Mouse (Mus musculus) CH12.LX (cell line): ENCODE data around the gene Pde4d. TPM values are rescaled to one million over a fixed set of nuclear protein-coding genes. Genes with fewer than 3 reads are reported as not detected.

ENCODE experiments used
- DNase-seq: peaks from one replicate; pipeline ENCODE4 v3.0.0-alpha.2; 2013; ENCODE audit errors: extremely low read depth
- H3K27ac ChIP-seq: 2 replicates; pipeline ENCODE4 v1.5.1; 2012; ENCODE audit warnings: low read depth, mild to moderate bottlenecking, control low read depth, moderate library complexity; ENCODE audit not compliant: insufficient read depth
- H3K27me3 ChIP-seq: replicated peaks from 2 replicates; pipeline ENCODE3; 2012; ENCODE audit warnings: inconsistent platforms
- H3K36me3 ChIP-seq, 2 experiments: replicated peaks in 1 of 2; 2 replicates each; pipeline versions ENCODE3 to v1.6.1; 2012; ENCODE audit warnings: inconsistent platforms in 1 of 2, low read length in 1 of 2, mild to moderate bottlenecking in 1 of 2, mixed read lengths in 1 of 2, moderate library complexity in 1 of 2; ENCODE audit not compliant: control insufficient read depth in 1 of 2, insufficient read depth in 1 of 2
- H3K4me1 ChIP-seq, 2 experiments: 2 replicates each; pipeline ENCODE4 v1.6.1; 2012; ENCODE audit warnings: inconsistent platforms in 1 of 2, moderate library complexity in 1 of 2; ENCODE audit not compliant: insufficient read depth in 2 of 2, control insufficient read depth in 1 of 2
- H3K4me2 ChIP-seq: 2 replicates; pipeline ENCODE4 v1.6.1; 2012; ENCODE audit warnings: low read depth, mild to moderate bottlenecking, control low read depth; ENCODE audit not compliant: poor library complexity, insufficient read depth, severe bottlenecking
- H3K4me3 ChIP-seq, 3 experiments: fragments of 150-350 bp in 1 of 3; sonication (generic) in 1 of 3; replicated peaks in 1 of 3; 2 replicates each; pipeline versions ENCODE3 to v1.5.1; 2011 to 2012; ENCODE audit warnings: low read depth in 2 of 3, low read length in 2 of 3, mild to moderate bottlenecking in 2 of 3, moderate library complexity in 2 of 3, control low read depth in 1 of 3, improper control_type of control experiment in 1 of 3, inconsistent platforms in 1 of 3, mixed read lengths in 1 of 3; ENCODE audit not compliant: poor library complexity in 1 of 3
- H3K79me2 ChIP-seq: replicated peaks from 2 replicates; pipeline ENCODE4 v1.6.1; 2012; ENCODE audit warnings: mild to moderate bottlenecking, moderate library complexity; ENCODE audit not compliant: control insufficient read depth, poor library complexity, insufficient read depth, severe bottlenecking; ENCODE audit errors: extremely low read depth
- H3K9ac ChIP-seq: 2 replicates; pipeline ENCODE4 v1.6.1; 2012; ENCODE audit warnings: low read depth, mild to moderate bottlenecking, control low read depth, moderate library complexity; ENCODE audit not compliant: insufficient read depth
- H3K9me3 ChIP-seq: replicated peaks from 2 replicates; pipeline ENCODE3; 2012; ENCODE audit warnings: low read length, inconsistent platforms, mixed read lengths
- CHD1 ChIP-seq: IDR thresholded peaks from 2 replicates; pipeline ENCODE4 v1.6.1; 2012; ENCODE audit warnings: low read depth, low read length, improper control_type of control experiment, inconsistent platforms
- CHD2 ChIP-seq: IDR thresholded peaks from 2 replicates; pipeline ENCODE4 v1.6.1; 2011; ENCODE audit warnings: low read length, improper control_type of control experiment
- CTCF ChIP-seq, 2 experiments: IDR thresholded peaks in 1 of 2; conservative IDR thresholded peaks in 1 of 2; 2 replicates each; pipeline ENCODE4 v1.5.1; 2011 to 2012; ENCODE audit warnings: low read depth in 2 of 2, low read length in 2 of 2, improper control_type of control experiment in 1 of 2, inconsistent platforms in 1 of 2, mild to moderate bottlenecking in 1 of 2, moderate library complexity in 1 of 2
- ELF1 ChIP-seq: IDR thresholded peaks from 2 replicates; pipeline ENCODE4 v1.6.1; 2014; ENCODE audit warnings: low read depth, mild to moderate bottlenecking, inconsistent platforms, low read length, improper control_type of control experiment
- EP300 ChIP-seq: IDR thresholded peaks from 2 replicates; pipeline ENCODE4 v1.6.1; 2011; ENCODE audit warnings: low read length, improper control_type of control experiment
- ETS1 ChIP-seq: conservative IDR thresholded peaks from 2 replicates; pipeline ENCODE4 v1.6.1; 2012; ENCODE audit warnings: low read depth, mild to moderate bottlenecking, inconsistent platforms, low read length, improper control_type of control experiment, moderate library complexity
- HCFC1 ChIP-seq: IDR thresholded peaks from 2 replicates; pipeline ENCODE4 v1.6.1; 2012; ENCODE audit warnings: low read depth, mild to moderate bottlenecking, inconsistent platforms, low read length, improper control_type of control experiment
- IRF4 ChIP-seq: IDR thresholded peaks from 2 replicates; pipeline ENCODE4 v1.6.1; 2014; ENCODE audit warnings: low read depth, mild to moderate bottlenecking, inconsistent platforms, low read length, improper control_type of control experiment
- JUN ChIP-seq: IDR thresholded peaks from 2 replicates; pipeline ENCODE4 v1.6.1; 2011; ENCODE audit warnings: low read depth, mild to moderate bottlenecking, low read length, improper control_type of control experiment, moderate library complexity; ENCODE audit not compliant: insufficient read depth
- JUND ChIP-seq: conservative IDR thresholded peaks from 2 replicates; pipeline ENCODE4 v1.6.1; 2011; ENCODE audit warnings: low read depth, low read length, improper control_type of control experiment
- KAT2A ChIP-seq: IDR thresholded peaks from 2 replicates; pipeline ENCODE4 v1.6.1; 2012; ENCODE audit warnings: low read length, improper control_type of control experiment, inconsistent platforms; ENCODE audit not compliant: insufficient replicate concordance
- MAZ ChIP-seq: IDR thresholded peaks from 2 replicates; pipeline ENCODE4 v1.6.1; 2012; ENCODE audit warnings: low read depth, mild to moderate bottlenecking, inconsistent platforms, low read length, improper control_type of control experiment, moderate library complexity
- MEF2A ChIP-seq: IDR thresholded peaks from 2 replicates; pipeline ENCODE4 v1.6.1; 2014; ENCODE audit warnings: low read depth, mild to moderate bottlenecking, inconsistent platforms, low read length, improper control_type of control experiment, borderline replicate concordance
- MXI1 ChIP-seq: IDR thresholded peaks from 2 replicates; pipeline ENCODE4 v1.6.1; 2011; ENCODE audit warnings: mild to moderate bottlenecking, low read depth, low read length, improper control_type of control experiment
- MYC ChIP-seq: IDR thresholded peaks from 2 replicates; pipeline ENCODE4 v1.6.1; 2011; ENCODE audit warnings: low read depth, mild to moderate bottlenecking, improper control_type of control experiment, low read length
- NRF1 ChIP-seq: IDR thresholded peaks from 2 replicates; pipeline ENCODE4 v1.6.1; 2014; ENCODE audit warnings: low read depth, mild to moderate bottlenecking, inconsistent platforms, low read length, improper control_type of control experiment, moderate library complexity
- RAD21 ChIP-seq: IDR thresholded peaks from 2 replicates; pipeline ENCODE4 v1.6.1; 2011; ENCODE audit warnings: low read depth, mild to moderate bottlenecking, low read length, improper control_type of control experiment, moderate library complexity
- SMC3 ChIP-seq: IDR thresholded peaks from 2 replicates; pipeline ENCODE4 v1.6.1; 2011; ENCODE audit warnings: low read depth, low read length, improper control_type of control experiment
- TCF12 ChIP-seq: IDR thresholded peaks from 2 replicates; pipeline ENCODE4 v1.6.1; 2014; ENCODE audit warnings: low read depth, mild to moderate bottlenecking, inconsistent platforms, low read length, improper control_type of control experiment
- ZKSCAN1 ChIP-seq: IDR thresholded peaks from 2 replicates; pipeline ENCODE4 v1.6.1; 2012; ENCODE audit warnings: low read depth, inconsistent platforms, low read length, improper control_type of control experiment, borderline replicate concordance
- dilution Hi-C: fragments of 300-500 bp; cut with MboI; formaldehyde crosslinking; loops from 2 replicates; pipeline ENCODE4 v1.14.3; 2020; ENCODE audit warnings: low sequenced_read_pairs; ENCODE audit not compliant: extremely low pct_unique_long_range_greater_than_20kb, extremely low pct_ligation_motif_present
- in situ Hi-C: fragments of 300-500 bp; cut with MboI; formaldehyde crosslinking; loops from 3 replicates; pipeline ENCODE4 v1.14.3; 2019; ENCODE audit warnings: low sequenced_read_pairs, low pct_ligation_motif_present, low pct_unique_long_range_greater_than_20kb, mixed read lengths
- polyA plus RNA-seq: library from polyadenylated mRNA; unstranded; fragments of >175 nt; gene quantifications from 2 replicates; pipeline ENCODE4 v1.2.1, GENCODE M21; 2012; ENCODE audit warnings: low read depth; ENCODE audit not compliant: insufficient read length
- total RNA-seq, 2 experiments: library from RNA; depleted of rRNA; stranded (reverse); fragments of 300-350 nt in 1 of 2; fragments of >200 nt in 1 of 2; gene quantifications; 2 replicates each; pipeline ENCODE4 v1.2.3; 2012 to 2014

Pde4d gene
- total and polyA plus RNA-seq, 3 experiments: not detected

- Histone ChIP-seq H3K4me2 (0 out of 2 replicates have a peak overlapping the region, but pooled peaks have one; percentile 1), H3K9ac (no peak overlapping the region), H3K79me2 (no peaks in the 10 kb centered on the region), H3K27me3 (no peaks in the 10 kb centered on the region), H3K27ac (peak overlapping the region; percentile 25; the same call in 1 of the 2 replicates), H3K4me3 (no peak overlapping the region), H3K4me1 (peaks cover 17 to 28% of the 10 kb centered on the region in 2 experiments), H3K9me3 (no peaks in the 10 kb centered on the region), H3K36me3 (peaks cover 0 to 17% of the 10 kb centered on the region in 2 experiments)
- in situ Hi-C loops: no loop called here
- dilution Hi-C loops: no loop called here
- peak; percentile 63 for DNase-seq
- peak; percentile 69 for TF ChIP-seq EP300
- TF ChIP-seq MXI1: no peak
- TF ChIP-seq JUN: no peak
- peak; percentile 58 for TF ChIP-seq ETS1
- peak; percentile 82 for TF ChIP-seq IRF4
- no peak for TF ChIP-seq RAD21
- peak; percentile 33; the same call in 1 of the 2 replicates for TF ChIP-seq MEF2A
- no peak for TF ChIP-seq MAZ
- no peak for TF ChIP-seq HCFC1
- TF ChIP-seq NRF1: no peak
- TF ChIP-seq SMC3: no peak
- peak; percentile 57; the same call in 1 of the 2 replicates for TF ChIP-seq CHD2
- no peak for TF ChIP-seq JUND
- peak; percentile 46; the same call in 1 of the 2 replicates for TF ChIP-seq TCF12
Measured at GRCm38 (mm10) chr13:108404372-108404771, 45.4 kb upstream of the Pde4d start.

- Histone ChIP-seq H3K9me3 (no peaks in the 10 kb centered on the region), H3K79me2 (no peaks in the 10 kb centered on the region), H3K36me3 (no peaks in the 10 kb centered on the region), H3K4me2 (no peak overlapping the region), H3K4me3 (no peak overlapping the region), H3K4me1 (no peaks in the 10 kb centered on the region), H3K9ac (no peak overlapping the region), H3K27me3 (no peaks in the 10 kb centered on the region), H3K27ac (no peak overlapping the region)
- dilution Hi-C loops: no loop called here
- in situ Hi-C loops: no loop called here
- TF ChIP-seq JUND (no peak), ZKSCAN1 (no peak), CHD1 (no peak), ELF1 (no peak), MAZ (no peak), SMC3 (no peak), CTCF (conservative IDR thresholded peaks at IDR 0.05 in 1 of 2, IDR thresholded peaks at IDR 0.05 in 1 of 2; ENCODE audit: low read depth in 2 of 2, low read length in 2 of 2) (no peak), TCF12 (no peak), MYC (no peak), KAT2A (no peak)
- DNase-seq: no peak
Measured at GRCm38 (mm10) chr13:108415464-108415863, 34.3 kb upstream of the Pde4d start.
